Mouse (Mus musculus) kidney, embryonic 16.5 days (tissue): ENCODE data around the gene Eif2ak1. TPM values are rescaled to one million over a fixed set of nuclear protein-coding genes. Genes with fewer than 3 reads are reported as not detected.

ENCODE experiments used
- ATAC-seq: fragments of 200-750 bp; cut with Nextera tagmentation; 2 replicates; pipeline ENCODE4 v1.8.0; 2017; ENCODE audit warnings: moderate TSS enrichment; ENCODE audit not compliant: low FRiP score, low TSS enrichment
- H3K27ac ChIP-seq: fragments of 300-500 bp; sonication (generic); 2 replicates; pipeline ENCODE4 v1.5.1; 2014; ENCODE audit warnings: low read length
- H3K27me3 ChIP-seq: fragments of 300-500 bp; sonication (generic); 2 replicates; pipeline ENCODE4 v1.6.1; 2014; ENCODE audit warnings: low read length, control low read depth, mixed read lengths; ENCODE audit not compliant: insufficient read depth
- H3K36me3 ChIP-seq: fragments of 300-500 bp; sonication (generic); 2 replicates; pipeline ENCODE4 v1.6.1; 2014; ENCODE audit warnings: low read length, control low read depth, mixed read lengths; ENCODE audit not compliant: insufficient read depth
- H3K4me1 ChIP-seq: fragments of 300-500 bp; sonication (generic); 2 replicates; pipeline ENCODE4 v1.6.1; 2014; ENCODE audit warnings: low read length, control low read depth, mixed read lengths; ENCODE audit not compliant: insufficient read depth
- H3K4me2 ChIP-seq: fragments of 300-500 bp; sonication (generic); replicated peaks from 2 replicates; pipeline ENCODE4 v1.6.1; 2014; ENCODE audit warnings: low read depth, low read length
- H3K4me3 ChIP-seq: fragments of 300-500 bp; sonication (generic); 2 replicates; pipeline ENCODE4 v1.5.1; 2014; ENCODE audit warnings: mild to moderate bottlenecking, low read length
- H3K9ac ChIP-seq: fragments of 300-500 bp; sonication (generic); replicated peaks from 2 replicates; pipeline ENCODE4 v1.6.1; 2014; ENCODE audit warnings: low read length
- H3K9me3 ChIP-seq: fragments of 300-500 bp; sonication (generic); 2 replicates; pipeline ENCODE4 v1.6.1; 2016; ENCODE audit warnings: low read length, control low read depth
- WGBS: fragments of 180-500 bp; shearing (Covaris S2); extraction: QIAGEN DNeasy Blood & Tissue Kit; methylation state at CpG from one replicate; pipeline ENCODE4 v1.1.7; 2014; 5-methylcytosine and 5-hydroxymethylcytosine counted together
- polyA plus RNA-seq: library from polyadenylated mRNA; unstranded; fragments of >200 nt; fragmentation: Nextera tagmentation; extraction: Ambion mirVana; gene quantifications from 2 replicates; pipeline ENCODE4 v1.2.1, GENCODE M21; 2015

The Eif2ak1 gene
- polyA plus RNA-seq, 1 experiment from 2014 or later = 41.5 TPM

DNA sequence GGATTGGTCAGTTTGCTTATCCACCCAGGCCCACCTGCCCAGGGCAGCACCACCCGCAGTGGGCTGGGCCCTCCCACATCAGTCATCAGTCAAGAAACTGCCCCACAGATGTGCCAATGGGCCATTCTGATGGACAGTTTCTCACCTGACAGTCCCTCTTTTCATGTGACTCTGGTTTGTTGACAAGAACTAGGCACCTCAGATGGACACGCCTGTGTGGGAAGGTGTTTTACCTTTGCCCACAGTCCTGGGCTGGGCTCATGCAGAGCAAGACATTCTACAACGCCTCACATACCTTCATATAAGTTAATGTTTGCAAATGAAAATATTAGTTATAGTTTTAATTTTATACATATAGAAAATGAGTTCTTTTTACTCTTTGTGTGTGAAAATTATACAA, 100.5 kb downstream of the Eif2ak1 start:
- no peak overlapping the region for H3K4me3 ChIP-seq
- WGBS = 95% methylated on average over 3 of the region's 3 CpGs
- no peaks in the 10 kb centered on the region for H3K9me3 ChIP-seq
- no peak overlapping the region for H3K9ac ChIP-seq
- no peak overlapping the region for H3K27ac ChIP-seq
- no peaks in the 10 kb centered on the region for H3K4me1 ChIP-seq
- no peak for ATAC-seq
- peaks cover 51% of the 10 kb centered on the region for H3K36me3 ChIP-seq
- H3K27me3 ChIP-seq = no peaks in the 10 kb centered on the region
- H3K4me2 ChIP-seq = no peak overlapping the region

DNA sequence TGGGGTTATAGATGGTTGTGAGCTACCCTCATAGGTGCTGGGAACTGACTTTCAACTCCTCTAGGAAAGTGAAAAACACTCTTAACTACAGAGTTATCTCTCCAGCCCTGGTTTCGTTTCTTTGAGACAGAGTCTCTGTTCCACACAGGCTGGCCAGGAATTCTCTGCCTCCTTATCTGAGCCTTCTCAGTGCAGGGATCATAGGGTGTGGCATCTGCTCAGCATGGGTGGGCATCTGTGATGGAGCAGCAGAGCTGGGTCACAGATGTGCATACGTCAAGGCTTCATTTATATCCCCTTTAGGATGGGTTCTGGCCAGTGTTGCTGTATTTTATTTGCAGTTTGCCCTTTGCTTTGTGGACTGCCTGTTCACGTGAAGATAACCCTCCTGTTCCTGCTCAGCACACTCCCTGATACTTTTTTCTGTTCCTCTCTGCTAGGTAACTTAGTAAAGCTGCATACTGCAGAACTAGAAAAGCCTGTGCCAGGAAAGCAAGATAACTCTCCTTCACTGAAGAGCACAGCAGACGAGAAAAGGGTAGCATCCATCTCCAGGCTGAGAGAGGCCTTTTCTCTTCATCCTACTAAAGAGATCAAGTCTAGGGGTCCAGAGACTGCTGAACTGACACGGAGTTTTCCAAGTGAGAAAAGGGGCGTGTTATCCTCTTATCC, 107.3 kb downstream of the Eif2ak1 start:
- Histone ChIP-seq H3K4me3 (no peak overlapping the region), H3K4me1 (no peaks in the 10 kb centered on the region), H3K27ac (no peak overlapping the region), H3K9me3 (no peaks in the 10 kb centered on the region), H3K4me2 (no peak overlapping the region), H3K36me3 (peaks cover 67% of the 10 kb centered on the region), H3K27me3 (no peaks in the 10 kb centered on the region), H3K9ac (no peak overlapping the region)
- no peak for ATAC-seq
- WGBS = 90% methylated on average over 6 of the region's 6 CpGs

DNA sequence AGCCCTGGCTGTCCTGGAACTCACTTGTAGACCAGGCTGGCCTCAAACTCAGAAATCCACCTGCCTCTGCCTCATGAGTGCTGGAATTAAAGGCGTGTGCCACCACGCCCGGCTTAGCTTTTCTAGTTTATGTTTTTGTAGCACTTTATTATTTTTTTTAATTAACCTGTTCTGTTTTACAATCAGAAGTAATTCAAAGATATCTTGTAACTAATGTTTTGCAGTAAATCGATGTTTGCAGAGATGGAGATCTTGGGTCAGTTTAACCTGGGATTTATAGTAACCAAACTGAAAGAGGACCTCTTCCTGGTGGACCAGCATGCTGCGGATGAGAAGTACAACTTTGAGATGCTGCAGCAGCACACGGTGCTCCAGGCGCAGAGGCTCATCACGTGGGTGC, 110.3 kb downstream of the Eif2ak1 start, which contains the start of gene Gm42421:
TSS of gene Gm42421 (plus strand) at position 301 of the 400 bp plus-strand sequence.
- Histone ChIP-seq H3K27me3 (no peaks in the 10 kb centered on the region), H3K4me1 (no peaks in the 10 kb centered on the region), H3K27ac (no peak within 1 kb of the TSS), H3K36me3 (peaks cover 63% of the 10 kb centered on the region), H3K9ac (no peak within 1 kb of the TSS), H3K9me3 (no peaks in the 10 kb centered on the region), H3K4me3 (no peak within 1 kb of the TSS), H3K4me2 (no peak within 1 kb of the TSS)
- 95% methylated on average over 8 of the region's 8 CpGs for WGBS
- ATAC-seq = no peak

DNA sequence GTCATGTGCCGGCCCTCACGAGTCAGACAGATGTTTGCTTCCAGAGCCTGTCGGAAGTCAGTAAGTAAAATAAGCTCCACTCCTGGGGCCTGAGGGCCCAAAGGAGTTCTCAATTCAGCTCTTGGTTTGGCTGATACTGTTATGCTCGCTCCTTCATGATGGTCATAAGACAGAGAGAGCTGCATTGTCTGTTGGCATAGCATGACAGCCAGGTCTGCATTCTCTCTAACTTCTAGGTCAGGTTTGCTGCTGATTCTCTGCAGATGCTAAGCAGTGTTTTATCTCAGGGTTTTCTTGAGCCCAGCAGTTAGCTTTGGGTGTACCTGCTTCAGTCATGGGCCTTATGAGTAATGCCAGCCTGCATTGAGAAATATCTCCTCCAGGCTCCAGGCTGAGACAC, 111.7 kb downstream of the Eif2ak1 start:
- no peak overlapping the region for H3K4me2 ChIP-seq
- no peak overlapping the region for H3K4me3 ChIP-seq
- ATAC-seq = no peak
- no peaks in the 10 kb centered on the region for H3K9me3 ChIP-seq
- no peak overlapping the region for H3K9ac ChIP-seq
- no peak overlapping the region for H3K27ac ChIP-seq
- 88% methylated on average over 4 of the region's 4 CpGs for WGBS
- peaks cover 54% of the 10 kb centered on the region for H3K36me3 ChIP-seq
- H3K4me1 ChIP-seq = no peaks in the 10 kb centered on the region
- H3K27me3 ChIP-seq = no peaks in the 10 kb centered on the region

DNA sequence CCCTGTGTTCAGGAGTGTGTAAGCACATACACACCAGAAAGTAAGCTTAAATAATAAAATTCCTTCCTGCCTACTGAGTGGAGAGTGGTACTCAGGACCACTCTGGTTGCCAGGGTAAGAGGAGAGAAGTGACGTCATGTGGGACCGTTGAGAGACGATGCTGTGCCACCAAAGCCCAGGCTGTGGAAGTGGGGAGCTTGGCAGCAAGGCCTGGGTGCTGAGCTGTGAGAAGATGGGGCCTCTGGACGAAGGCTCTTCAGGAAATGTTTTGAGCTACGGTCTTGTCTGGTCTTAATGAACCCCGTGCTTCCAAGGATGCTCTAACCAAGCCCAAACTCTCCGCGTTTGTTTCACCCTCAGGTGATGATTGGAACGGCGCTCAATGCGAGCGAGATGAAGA, 113.1 kb downstream of the Eif2ak1 start:
- H3K4me1 ChIP-seq = no peaks in the 10 kb centered on the region
- H3K27ac ChIP-seq = no peak overlapping the region
- H3K9me3 ChIP-seq = no peaks in the 10 kb centered on the region
- 96% methylated on average over 12 of the region's 12 CpGs for WGBS
- ATAC-seq = no peak
- no peak overlapping the region for H3K4me3 ChIP-seq
- no peak overlapping the region for H3K9ac ChIP-seq
- no peaks in the 10 kb centered on the region for H3K27me3 ChIP-seq
- no peak overlapping the region for H3K4me2 ChIP-seq
- H3K36me3 ChIP-seq = peaks cover 42% of the 10 kb centered on the region

DNA sequence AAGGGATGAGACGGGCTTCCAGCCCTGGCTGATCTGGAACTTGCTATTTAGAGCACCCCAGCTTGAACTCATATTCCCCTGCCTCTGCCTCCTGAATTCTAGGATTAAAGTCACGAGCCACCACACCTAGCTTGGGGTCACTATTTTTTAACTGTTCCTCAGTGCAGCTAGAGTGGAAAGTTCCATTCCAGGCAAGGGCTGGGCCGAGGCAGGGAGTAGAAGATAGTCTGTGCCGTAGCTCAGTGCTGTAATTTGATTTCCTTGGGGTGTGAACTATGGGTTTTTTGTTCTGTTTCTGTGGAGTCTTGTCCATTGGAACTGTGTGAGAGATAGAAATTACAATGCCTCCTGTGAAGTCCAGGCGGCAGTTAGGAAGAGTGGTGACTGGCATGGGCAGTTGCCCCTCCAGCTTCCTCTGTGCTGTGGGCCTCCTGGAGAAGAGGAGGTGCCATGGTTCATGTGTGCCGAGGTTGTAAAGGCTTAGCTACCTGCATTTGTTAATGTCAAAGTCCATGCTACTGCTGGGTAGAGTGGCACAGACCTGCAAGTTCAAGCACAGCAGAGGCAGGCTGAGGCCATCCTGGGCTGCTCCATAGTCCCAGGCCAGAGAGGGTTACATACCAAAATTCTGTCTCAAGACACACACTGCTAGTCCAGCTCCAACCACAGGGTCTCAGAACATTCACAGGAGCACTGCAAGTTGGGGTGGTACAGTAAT, 114.4 kb downstream of the Eif2ak1 start:
- no peak for ATAC-seq
- Histone ChIP-seq H3K9ac (no peak overlapping the region), H3K4me3 (no peak overlapping the region), H3K36me3 (peaks cover 30% of the 10 kb centered on the region), H3K4me2 (no peak overlapping the region), H3K9me3 (no peaks in the 10 kb centered on the region), H3K27me3 (no peaks in the 10 kb centered on the region), H3K27ac (no peak overlapping the region), H3K4me1 (no peaks in the 10 kb centered on the region)
- WGBS = 78% methylated on average over 6 of the region's 6 CpGs

DNA sequence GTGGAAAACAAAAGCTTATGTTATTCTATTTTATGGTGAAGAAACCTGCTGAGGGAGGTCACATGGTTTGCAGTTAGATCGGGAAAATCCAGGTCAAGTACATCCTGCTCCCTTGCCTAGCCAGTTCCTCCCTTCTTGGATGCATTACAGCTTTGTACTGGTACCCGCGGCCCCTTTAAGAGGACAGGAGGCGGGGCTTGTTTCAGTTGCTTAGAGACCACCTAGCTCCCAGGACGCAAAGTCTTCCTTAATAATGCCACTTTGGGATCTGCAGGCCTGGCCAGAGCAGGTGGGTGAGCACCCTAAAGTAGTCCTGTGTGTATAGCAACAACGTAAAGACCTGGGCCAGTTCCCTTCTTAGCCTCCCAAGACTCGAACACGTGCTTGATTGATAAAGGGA, 115.2 kb downstream of the Eif2ak1 start, which contains the start of gene Rsph10b:
TSS of gene Rsph10b (plus strand) at position 205 of the 400 bp plus-strand sequence.
- 23% methylated on average over 8 of the region's 8 CpGs for WGBS
- no peak; the same call in 1 of the 2 replicates for ATAC-seq

DNA sequence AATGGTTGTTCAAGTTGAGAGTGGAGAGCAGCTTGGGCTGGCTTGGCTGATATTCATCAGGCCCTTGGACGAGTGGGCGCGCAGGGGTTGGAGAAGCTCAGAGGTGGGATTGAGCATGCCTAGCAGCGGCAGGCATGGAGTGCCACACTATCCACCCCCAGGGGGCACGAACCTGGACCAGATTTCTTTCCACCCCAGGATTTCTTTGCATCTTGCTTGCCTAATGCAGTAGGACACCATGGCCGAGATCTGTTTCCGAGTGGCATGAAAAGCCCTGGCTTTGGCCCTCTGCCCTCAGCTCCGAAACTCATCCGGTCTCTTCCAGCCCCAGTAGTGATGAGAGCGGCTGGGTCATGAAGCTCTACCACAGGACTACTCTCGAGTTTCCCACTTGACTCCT, 115.8 kb downstream of the Eif2ak1 start:
- Histone ChIP-seq H3K27ac (no peak overlapping the region), H3K9me3 (no peaks in the 10 kb centered on the region), H3K27me3 (no peaks in the 10 kb centered on the region), H3K36me3 (peaks cover 25% of the 10 kb centered on the region), H3K4me1 (no peaks in the 10 kb centered on the region), H3K9ac (no peak overlapping the region), H3K4me3 (no peak overlapping the region), H3K4me2 (no peak overlapping the region)
- 90% methylated on average over 11 of the region's 11 CpGs for WGBS
- ATAC-seq = no peak

More for the DNA sequence above, 115.2 kb downstream of the Eif2ak1 start, which contains the start of gene Rsph10b:
- H3K9ac ChIP-seq = no peak within 1 kb of the TSS
- H3K4me1 ChIP-seq = no peaks in the 10 kb centered on the region
- no peak within 1 kb of the TSS for H3K4me2 ChIP-seq
- peaks cover 29% of the 10 kb centered on the region for H3K36me3 ChIP-seq
- no peaks in the 10 kb centered on the region for H3K27me3 ChIP-seq
- H3K9me3 ChIP-seq = no peaks in the 10 kb centered on the region
- H3K27ac ChIP-seq = no peak within 1 kb of the TSS
- H3K4me3 ChIP-seq = no peak within 1 kb of the TSS

DNA sequence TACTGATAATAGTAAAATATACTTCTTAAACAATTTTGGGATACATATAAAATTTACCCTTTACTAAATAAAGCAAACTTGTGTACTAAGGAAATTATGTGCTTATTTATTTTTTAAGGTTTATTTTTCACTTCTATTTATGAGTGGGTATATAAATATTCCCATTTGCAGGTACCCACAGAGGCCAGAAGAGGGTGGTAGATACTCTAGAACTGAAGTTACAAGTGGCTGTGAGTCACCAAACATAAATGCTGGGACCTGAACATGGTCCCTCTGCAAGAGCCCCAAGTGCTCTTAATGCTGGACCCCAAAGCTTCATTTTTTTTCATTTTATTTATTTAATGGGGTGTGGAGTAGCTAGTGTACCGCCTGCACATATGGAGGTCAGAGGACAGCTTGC, 116.3 kb downstream of the Eif2ak1 start:
- H3K27me3 ChIP-seq = no peaks in the 10 kb centered on the region
- no peak overlapping the region for H3K4me3 ChIP-seq
- H3K4me2 ChIP-seq = no peak overlapping the region
- no peaks in the 10 kb centered on the region for H3K9me3 ChIP-seq
- no peak overlapping the region for H3K9ac ChIP-seq
- H3K4me1 ChIP-seq = no peaks in the 10 kb centered on the region
- ATAC-seq = no peak
- peaks cover 22% of the 10 kb centered on the region for H3K36me3 ChIP-seq
- WGBS = 76% methylated on average over 1 of the region's 1 CpGs
- no peak overlapping the region for H3K27ac ChIP-seq

DNA sequence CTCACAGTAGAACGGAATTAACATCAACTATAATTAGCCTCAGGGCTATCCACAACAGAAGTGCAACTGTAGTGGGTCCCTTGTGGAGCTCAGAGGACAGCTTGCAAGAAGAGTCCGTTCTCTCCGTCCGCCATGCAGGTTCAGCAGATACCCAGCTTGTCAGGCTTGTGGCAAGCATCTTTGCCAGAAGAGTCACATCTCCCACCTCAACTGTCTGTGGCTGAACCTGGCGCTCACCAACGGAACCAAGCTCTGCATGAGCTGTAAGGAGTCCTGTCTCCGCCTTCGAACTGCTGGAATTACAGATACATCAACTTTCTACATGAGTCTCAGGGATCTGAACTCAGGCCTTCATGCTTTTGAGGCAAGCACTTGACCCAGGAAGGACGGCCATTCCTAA, 118.6 kb downstream of the Eif2ak1 start:
- WGBS = 87% methylated on average over 9 of the region's 9 CpGs
- no peak overlapping the region for H3K4me2 ChIP-seq
- no peak overlapping the region for H3K4me3 ChIP-seq
- no peaks in the 10 kb centered on the region for H3K9me3 ChIP-seq
- H3K27ac ChIP-seq = no peak overlapping the region
- H3K9ac ChIP-seq = no peak overlapping the region
- no peaks in the 10 kb centered on the region for H3K4me1 ChIP-seq
- H3K36me3 ChIP-seq = 0 out of 2 replicates have a peak, but pooled peaks cover 5% of the 10 kb centered on the region
- no peaks in the 10 kb centered on the region for H3K27me3 ChIP-seq
- no peak for ATAC-seq
